ENCODE assay signal across 25 mouse cellular contexts in the genomic region with DNA sequence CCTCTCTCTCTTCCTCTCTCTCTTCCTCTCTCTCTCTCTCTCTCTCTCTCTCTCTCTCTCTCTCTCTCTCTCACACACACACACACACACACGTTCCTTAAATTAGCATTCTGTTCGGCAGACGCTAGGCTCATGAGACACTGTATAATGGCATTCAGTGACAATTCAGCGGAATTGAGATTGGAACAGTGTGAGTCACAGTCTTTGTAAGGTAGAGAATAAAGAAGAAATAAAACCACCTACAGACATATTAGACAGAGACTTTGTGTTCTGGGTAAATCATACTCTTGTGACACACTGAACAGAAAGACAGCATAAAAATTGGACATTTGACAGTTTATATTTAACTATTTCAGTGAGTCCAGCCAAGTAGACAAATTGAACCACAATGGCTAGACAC. TPM values are rescaled to one million over a fixed set of nuclear protein-coding genes. Genes with fewer than 3 reads are reported as not detected.
DNase-seq lines count a peak whose midpoint lies in the region; ATAC-seq and TF ChIP-seq lines count a peak whose summit lies in the region.
"Had no signal": no experiment of that assay in that cellular context is flagged by ENCODE, and none has a peak within 500 bp of the region (broad histone marks: within the 10 kb centered on the region; RNA-seq: fewer than 3 reads in every experiment).

No protein-coding gene starts in this region.

- no peaks in the 10 kb centered on the region for H3K9me3 ChIP-seq in forebrain, embryonic 13.5 days (replicated peaks)
- H3K9me3 ChIP-seq in forebrain, embryonic 11.5 days (ENCODE audit: control insufficient read depth, low read length): no peaks in the 10 kb centered on the region
- no peaks in the 10 kb centered on the region for H3K9me3 ChIP-seq in hindbrain, postnatal 0 days (ENCODE audit: low read length)
- no peaks in the 10 kb centered on the region for H3K9me3 ChIP-seq in hindbrain, embryonic 10.5 days
- H3K9me3 ChIP-seq: heart, embryonic 10.5 days; hindbrain, embryonic 15.5 days; intestine, embryonic 15.5 days; kidney, embryonic 15.5 days; liver, embryonic 13.5 days; midbrain, embryonic 12.5 days; neural tube, embryonic 12.5 days had no signal

- no peak for TF ChIP-seq CTCF in hindbrain, postnatal 0 days (IDR thresholded peaks at IDR 0.05; ENCODE audit: low read depth)

- no peak overlapping the region for H3K4me3 ChIP-seq in forebrain, embryonic 13.5 days
- no peak overlapping the region for H3K4me3 ChIP-seq in forebrain, embryonic 11.5 days (ENCODE audit: low read depth, low read length)
- no peak overlapping the region for H3K4me3 ChIP-seq in hindbrain, postnatal 0 days (ENCODE audit: low read length)
- H3K4me3 ChIP-seq in hindbrain, embryonic 10.5 days: no peak overlapping the region
- H3K4me3 ChIP-seq: heart, embryonic 10.5 days; hindbrain, embryonic 15.5 days; intestine, embryonic 15.5 days; kidney, embryonic 15.5 days; liver, embryonic 13.5 days; midbrain, embryonic 12.5 days; neural tube, embryonic 12.5 days had no signal

- no peaks in the 10 kb centered on the region for H3K36me3 ChIP-seq in forebrain, embryonic 13.5 days (ENCODE audit: poor library complexity, severe bottlenecking)
- no peaks in the 10 kb centered on the region for H3K36me3 ChIP-seq in forebrain, embryonic 11.5 days (ENCODE audit: control insufficient read depth, insufficient read depth, low read length)
- H3K36me3 ChIP-seq in hindbrain, postnatal 0 days (ENCODE audit: insufficient read depth, low read length): no peaks in the 10 kb centered on the region
- no peaks in the 10 kb centered on the region for H3K36me3 ChIP-seq in hindbrain, embryonic 10.5 days
- H3K36me3 ChIP-seq: heart, embryonic 10.5 days; hindbrain, embryonic 15.5 days; intestine, embryonic 15.5 days; kidney, embryonic 15.5 days; liver, embryonic 13.5 days; midbrain, embryonic 12.5 days; neural tube, embryonic 12.5 days had no signal

- no peak for DNase-seq in forebrain, embryonic 11.5 days (ENCODE audit: low spot score)
- peak; percentile 39 for DNase-seq in hindbrain, postnatal 0 days (ENCODE audit: low spot score)
- DNase-seq in hindbrain, embryonic 10.5 days (ENCODE audit: low spot score): no peak
- peak; percentile 26 for DNase-seq in layer of hippocampus, adult 9-11 months
- DNase-seq in layer of hippocampus, postnatal 36 days: no peak
- peak; percentile 33 for DNase-seq in right cerebral cortex, adult 18-20 months
- no peak for DNase-seq in right cerebral cortex, postnatal 25 days
- DNase-seq: liver, embryonic 13.5 days had no signal

- no peaks in the 10 kb centered on the region for H3K4me1 ChIP-seq in forebrain, embryonic 13.5 days
- H3K4me1 ChIP-seq in forebrain, embryonic 11.5 days (replicated peaks; ENCODE audit: control insufficient read depth, insufficient read depth, low read length): no peaks in the 10 kb centered on the region
- no peaks in the 10 kb centered on the region for H3K4me1 ChIP-seq in hindbrain, postnatal 0 days (ENCODE audit: insufficient read depth, low read length)
- H3K4me1 ChIP-seq in hindbrain, embryonic 10.5 days (replicated peaks): no peaks in the 10 kb centered on the region
- H3K4me1 ChIP-seq: heart, embryonic 10.5 days; hindbrain, embryonic 15.5 days; intestine, embryonic 15.5 days; kidney, embryonic 15.5 days; liver, embryonic 13.5 days; midbrain, embryonic 12.5 days; neural tube, embryonic 12.5 days had no signal

- H3K4me2 ChIP-seq in forebrain, embryonic 13.5 days: no peak overlapping the region
- no peak overlapping the region for H3K4me2 ChIP-seq in forebrain, embryonic 11.5 days (ENCODE audit: low read depth, low read length, severe bottlenecking)
- H3K4me2 ChIP-seq in hindbrain, postnatal 0 days (ENCODE audit: low read depth, low read length): no peak overlapping the region
- H3K4me2 ChIP-seq: hindbrain, embryonic 15.5 days; intestine, embryonic 15.5 days; kidney, embryonic 15.5 days; liver, embryonic 13.5 days; midbrain, embryonic 12.5 days; neural tube, embryonic 12.5 days had no signal

- WGBS in forebrain, embryonic 13.5 days: 51% methylated on average over 4 of the region's 4 CpGs
- WGBS in forebrain, embryonic 11.5 days: 68% methylated on average over 4 of the region's 4 CpGs
- WGBS in hindbrain, postnatal 0 days: 43% methylated on average over 4 of the region's 4 CpGs
- 80% methylated on average over 4 of the region's 4 CpGs for WGBS in hindbrain, embryonic 10.5 days

- no peak overlapping the region for H3K27ac ChIP-seq in forebrain, embryonic 13.5 days
- H3K27ac ChIP-seq in forebrain, embryonic 11.5 days (ENCODE audit: low read depth, low read length): no peak overlapping the region
- no peak overlapping the region for H3K27ac ChIP-seq in hindbrain, postnatal 0 days
- no peak overlapping the region for H3K27ac ChIP-seq in hindbrain, embryonic 10.5 days
- H3K27ac ChIP-seq: heart, embryonic 10.5 days; hindbrain, embryonic 15.5 days; intestine, embryonic 15.5 days; kidney, embryonic 15.5 days; liver, embryonic 13.5 days; midbrain, embryonic 12.5 days; neural tube, embryonic 12.5 days had no signal

- ATAC-seq in forebrain, embryonic 13.5 days: peak; percentile 67
- ATAC-seq in forebrain, embryonic 11.5 days (replicated peaks; ENCODE audit: low FRiP score): no peak
- ATAC-seq in hindbrain, postnatal 0 days: no peak
- ATAC-seq: intestine, embryonic 15.5 days had no signal

- H3K27me3 ChIP-seq in forebrain, embryonic 13.5 days: no peaks in the 10 kb centered on the region
- no peaks in the 10 kb centered on the region for H3K27me3 ChIP-seq in forebrain, embryonic 11.5 days (ENCODE audit: control insufficient read depth, insufficient read depth, low read length)
- H3K27me3 ChIP-seq in hindbrain, postnatal 0 days (ENCODE audit: insufficient read depth, low read length): no peaks in the 10 kb centered on the region
- no peaks in the 10 kb centered on the region for H3K27me3 ChIP-seq in hindbrain, embryonic 10.5 days (ENCODE audit: insufficient read depth, poor library complexity, severe bottlenecking)
- H3K27me3 ChIP-seq: hindbrain, embryonic 15.5 days; intestine, embryonic 15.5 days; kidney, embryonic 15.5 days; liver, embryonic 13.5 days; midbrain, embryonic 12.5 days; neural tube, embryonic 12.5 days had no signal

- no peak overlapping the region for H3K9ac ChIP-seq in forebrain, embryonic 13.5 days
- H3K9ac ChIP-seq in forebrain, embryonic 11.5 days (ENCODE audit: low read length): no peak overlapping the region
- no peak overlapping the region for H3K9ac ChIP-seq in hindbrain, postnatal 0 days (replicated peaks; ENCODE audit: low read length)
- H3K9ac ChIP-seq: hindbrain, embryonic 15.5 days; intestine, embryonic 15.5 days; kidney, embryonic 15.5 days; liver, embryonic 13.5 days; midbrain, embryonic 12.5 days; neural tube, embryonic 12.5 days had no signal

RNA-seq across cellular contexts. Expression of a gene that starts 53.0 kb away (rescaled TPM):
- polyA plus RNA-seq in forebrain, embryonic 13.5 days (2015; fragmentation: Nextera tagmentation; extraction: Ambion mirVana): not detected in 2 replicates
- not detected in 2 replicates for polyA plus RNA-seq in forebrain, embryonic 11.5 days (2014; fragmentation: Nextera tagmentation; extraction: Ambion mirVana)
- not detected in 2 replicates for total RNA-seq in hindbrain, postnatal 0 days (2014; rRNA removed)
- not detected in 2 replicates for polyA plus RNA-seq in hindbrain, postnatal 0 days (2015; fragmentation: Nextera tagmentation; extraction: Ambion mirVana)
- not detected in 2 replicates for polyA plus RNA-seq in hindbrain, embryonic 10.5 days (2016; fragmentation: Nextera tagmentation; extraction: Ambion mirVana)
- not detected for total RNA-seq in layer of hippocampus, postnatal 36 days (2021)
- total RNA-seq: adrenal gland, postnatal 10 days; gastrocnemius, adult 18-20 months; gastrocnemius, postnatal 4 days; heart, postnatal 4 days; left cerebral cortex, postnatal 36 days; megakaryocyte progenitor cell, adult 5-6 weeks had no signal
- polyA plus RNA-seq: embryonic facial prominence, embryonic 14.5 days; heart, embryonic 10.5 days; hindbrain, embryonic 15.5 days; kidney, embryonic 15.5 days; limb, embryonic 14.5 days; liver, embryonic 13.5 days; lung, adult 2 months; midbrain, embryonic 12.5 days; neural tube, embryonic 12.5 days; spleen, adult 2 months had no signal

Comparison
In these comparisons a context has a peak if more than half of its experiments do, and no peak if none do; other contexts are left out.
1. DNase-seq: peak in hindbrain, postnatal 0 days (single experiment), layer of hippocampus, adult 9-11 months (single experiment) and right cerebral cortex, adult 18-20 months (single experiment); none in forebrain, embryonic 11.5 days (single experiment), hindbrain, embryonic 10.5 days (single experiment), layer of hippocampus, postnatal 36 days (0 of 2) and right cerebral cortex, postnatal 25 days (single experiment).